Comparison of ENCODE assay signal across 12 mouse cellular contexts in the genomic region with DNA sequence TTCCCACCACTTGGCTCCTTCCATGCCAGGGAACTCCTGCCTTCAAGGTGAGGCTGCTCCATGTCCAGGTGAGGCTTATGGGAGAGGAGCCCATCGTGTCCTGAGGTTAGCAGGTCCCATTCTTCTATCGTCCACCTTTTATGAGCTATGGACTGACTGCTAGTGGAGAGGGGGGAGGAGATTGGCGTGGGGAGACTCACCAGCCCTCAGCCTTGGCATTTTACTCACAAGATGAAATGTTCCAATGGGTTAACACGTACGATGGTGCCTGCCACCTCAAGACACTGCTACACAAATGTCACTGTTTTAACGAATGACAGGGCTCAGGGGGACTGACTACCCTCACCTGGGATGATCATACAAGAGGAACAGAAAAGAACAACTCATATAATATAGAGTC. TPM values are rescaled to one million over a fixed set of nuclear protein-coding genes. Genes with fewer than 3 reads are reported as not detected.
A peak's percentile ranks its signal among the peaks of the same experiment; 100 is the strongest.
DNase-seq lines count a peak whose midpoint lies in the region.
"Had no signal": no experiment of that assay in that cellular context is flagged by ENCODE, and none has a peak within 500 bp of the region (broad histone marks: within the 10 kb centered on the region; RNA-seq: fewer than 3 reads in every experiment).

No protein-coding gene starts in this region.

- DNase-seq in adrenal gland, adult (ENCODE audit: inconsistent age in 2 of 2, low spot score in 1 of 2), result peak; percentile 34 to 71
- DNase-seq in adrenal gland, postnatal 25 days, result no peak
- peak; percentile 22 for DNase-seq in adrenal gland, adult 8-10 months
- DNase-seq in adrenal gland, postnatal 4 days (ENCODE audit: low spot score in 2 of 2), result no peak
- peak; percentile 30 to 33 for DNase-seq in adrenal gland, postnatal 36 days
- DNase-seq in kidney, postnatal 25 days, result no peak
- DNase-seq: B cell, adult 2 months; cerebellum, adult 11 months; cerebellum, adult 18-20 months; cerebellum, adult 8-10 months; cerebellum, postnatal 10 days; forebrain, postnatal 0 days had no signal

RNA-seq across cellular contexts. Expression of a gene that starts 18.0 kb away (rescaled TPM):
- 3.2 and 3.6 TPM in 2 replicates for total RNA-seq in adrenal gland, postnatal 25 days (2021)
- total RNA-seq in adrenal gland, adult 8-10 months (2022), result 1 to 10 TPM; 4.4 to 5.7 (median 4.9) TPM
- 1 to 10 TPM; 4.7 to 6.8 TPM for total RNA-seq in adrenal gland, postnatal 4 days (2021)
- total RNA-seq in adrenal gland, postnatal 36 days (2021), result 1 to 10 TPM; 1.1 to 2.0 TPM

Comparison
In these comparisons a context has a peak if more than half of its experiments do, and no peak if none do; other contexts are left out.
1. DNase-seq: peak in adrenal gland, adult (2 of 2), adrenal gland, adult 8-10 months (single experiment) and adrenal gland, postnatal 36 days (2 of 2); none in adrenal gland, postnatal 25 days (single experiment), adrenal gland, postnatal 4 days (0 of 2) and kidney, postnatal 25 days (0 of 2).